15 mouse cellular contexts compared by ENCODE assay signal in genomic region chr2:35208931-35209665, GRCm38 (mm10). TPM values are rescaled to one million over a fixed set of nuclear protein-coding genes. Genes with fewer than 3 reads are reported as not detected.
DNase-seq lines count a peak whose midpoint lies in the region; ATAC-seq and TF ChIP-seq lines count a peak whose summit lies in the region.
"Had no signal": no experiment of that assay in that cellular context is flagged by ENCODE, and none has a peak within 500 bp of the region (broad histone marks: within the 10 kb centered on the region; RNA-seq: fewer than 3 reads in every experiment).

No protein-coding gene starts in this region.

- H3K4me1 ChIP-seq in spleen, adult 2 months (ENCODE audit: control insufficient read depth, insufficient read depth, insufficient read length), result peaks cover 6% of the 10 kb centered on the region; the same call in 1 of the 2 replicates
- H3K4me1 ChIP-seq: embryonic facial prominence, embryonic 12.5 days had no signal

- TF ChIP-seq POLR2A in spleen, adult 2 months (IDR thresholded peaks at IDR 0.05; ENCODE audit: low read depth, low read length), result no peak

- ATAC-seq in CD4-positive, CD25-positive, alpha-beta regulatory T cell, adult 4 months, result peak; percentile 92
- ATAC-seq in granulocyte monocyte progenitor cell, adult 5-6 weeks (replicated peaks; ENCODE audit: poor library complexity, severe bottlenecking), result peak; percentile 92
- ATAC-seq in neutrophil, adult 5-6 weeks (ENCODE audit: extremely low read depth, insufficient number of reproducible peaks, low FRiP score, poor library complexity, severe bottlenecking), result peak; percentile 62
- ATAC-seq: hindbrain, embryonic 16.5 days; liver, embryonic 12.5 days had no signal

- TF ChIP-seq CTCF in spleen, adult 2 months (IDR thresholded peaks at IDR 0.05; ENCODE audit: extremely low read depth, insufficient read depth, insufficient read length, insufficient replicate concordance), result no peak

- 29% methylated on average over 8 of the region's 8 CpGs for WGBS in spleen, adult 2 months

- peak; percentile 26 to 45 for DNase-seq in spleen, adult 2 months (ENCODE audit: low read depth in 1 of 2, low spot score in 2 of 2)
- DNase-seq in spleen, postnatal 4 days (ENCODE audit: low spot score in 2 of 2), result no peak
- DNase-seq in neural tube, embryonic 10.5 days (ENCODE audit: extremely low spot score, low spot score), result no peak
- no peak for DNase-seq in ovary, postnatal 10 days (ENCODE audit: low spot score)
- DNase-seq in frontal cortex, adult 2 months (ENCODE audit: extremely low spot score in 1 of 2, low spot score in 1 of 2), result no peak
- DNase-seq: adrenal gland, postnatal 14 days; cerebellum, postnatal 14 days; heart, postnatal 14 days had no signal

- H3K27ac ChIP-seq in spleen, adult 2 months (ENCODE audit: insufficient read depth, low read length), result peak overlapping the region; percentile 68
- H3K27ac ChIP-seq: embryonic facial prominence, embryonic 12.5 days; forebrain, embryonic 10.5 days; liver, embryonic 12.5 days had no signal

- H3K27me3 ChIP-seq in spleen, adult 2 months (ENCODE audit: control insufficient read depth, insufficient read depth, low read length), result no peaks in the 10 kb centered on the region

- no peaks in the 10 kb centered on the region for H3K36me3 ChIP-seq in spleen, adult 2 months (ENCODE audit: control insufficient read depth, insufficient read depth, low read length)
- H3K36me3 ChIP-seq: embryonic facial prominence, embryonic 12.5 days; forebrain, embryonic 10.5 days; liver, embryonic 12.5 days had no signal

- no peak overlapping the region for H3K4me3 ChIP-seq in spleen, adult 2 months (ENCODE audit: extremely low read depth, insufficient read depth, insufficient read length)
- H3K4me3 ChIP-seq: embryonic facial prominence, embryonic 12.5 days; forebrain, embryonic 10.5 days; liver, embryonic 12.5 days had no signal

RNA-seq across cellular contexts. Expression of gene Rab14, which starts 8.2 kb away (rescaled TPM):
- 106 and 244 TPM in 2 replicates for polyA plus RNA-seq in spleen, adult 2 months (2012; rRNA removed)
- polyA plus RNA-seq in CD4-positive, CD25-positive, alpha-beta regulatory T cell, adult 4 months (2017; shearing (Covaris generic)), result 100 to 1,000 TPM in 1 of 2 experiments, 10 to 100 TPM in 1; 86.1 to 124 TPM
- 102 and 118 TPM in 2 replicates for total RNA-seq in granulocyte monocyte progenitor cell, adult 5-6 weeks (2014; fragmentation: Nextera tagmentation)
- total RNA-seq in granulocyte monocyte progenitor cell, adult 5-6 weeks (2017), result 102 and 136 TPM in 2 replicates
- 215 and 295 TPM in 2 replicates for total RNA-seq in neutrophil, adult 5-6 weeks (2017)
- polyA plus RNA-seq in frontal cortex, adult 2 months (2012; rRNA removed), result 178 and 186 TPM in 2 replicates

RNA-seq across cellular contexts. Expression of gene Gsn, which starts 47.1 kb away (rescaled TPM):
- 183 and 203 TPM in 2 replicates for polyA plus RNA-seq in spleen, adult 2 months (2012; rRNA removed)
- 10 to 100 TPM; 27.3 to 33.1 TPM for polyA plus RNA-seq in CD4-positive, CD25-positive, alpha-beta regulatory T cell, adult 4 months (2017; shearing (Covaris generic))
- 3.7 and 7.8 TPM in 2 replicates for total RNA-seq in granulocyte monocyte progenitor cell, adult 5-6 weeks (2014; fragmentation: Nextera tagmentation)
- 8.4 and 10.0 TPM in 2 replicates for total RNA-seq in granulocyte monocyte progenitor cell, adult 5-6 weeks (2017)
- 187 and 197 TPM in 2 replicates for total RNA-seq in neutrophil, adult 5-6 weeks (2017)
- 99.2 and 99.6 TPM in 2 replicates for polyA plus RNA-seq in frontal cortex, adult 2 months (2012; rRNA removed)

Comparison
In these comparisons a context has a peak if more than half of its experiments do, and no peak if none do; other contexts are left out.
1. DNase-seq: peak in spleen, adult 2 months (2 of 2); none in spleen, postnatal 4 days (0 of 2), neural tube, embryonic 10.5 days (single experiment), ovary, postnatal 10 days (single experiment) and frontal cortex, adult 2 months (0 of 2).
2. Peak in every context shown above with its lines, with median percentiles within 50 percentile points of each other: ATAC-seq.